Mouse (Mus musculus) midbrain, embryonic 16.5 days (tissue): ENCODE results near the gene Thrap3. TPM values are rescaled to one million over a fixed set of nuclear protein-coding genes. Genes with fewer than 3 reads are reported as not detected.

Experiments used
- ATAC-seq: fragments of 200-750 bp; cut with Nextera tagmentation; 2 replicates; pipeline ENCODE4 v1.8.0; 2017; ENCODE audit warnings: moderate TSS enrichment
- H3K27ac ChIP-seq: fragments of 300-500 bp; sonication (generic); 2 replicates; pipeline ENCODE4 v1.5.1; 2014; ENCODE audit warnings: mild to moderate bottlenecking, low read length, mixed read lengths
- H3K27me3 ChIP-seq: fragments of 300-500 bp; sonication (generic); 2 replicates; pipeline ENCODE4 v1.6.1; 2014; ENCODE audit warnings: low read depth, low read length, mixed read lengths; ENCODE audit not compliant: control insufficient read depth, insufficient read depth
- H3K36me3 ChIP-seq: fragments of 300-500 bp; sonication (generic); 2 replicates; pipeline ENCODE4 v1.6.1; 2014; ENCODE audit warnings: mild to moderate bottlenecking, low read length, moderate library complexity, mixed read lengths; ENCODE audit not compliant: control insufficient read depth, insufficient read depth
- H3K4me1 ChIP-seq: fragments of 300-500 bp; sonication (generic); 2 replicates; pipeline ENCODE4 v1.6.1; 2014; ENCODE audit warnings: mild to moderate bottlenecking, low read length, mixed read lengths; ENCODE audit not compliant: control insufficient read depth, insufficient read depth
- H3K4me2 ChIP-seq: fragments of 300-500 bp; sonication (generic); 2 replicates; pipeline ENCODE4 v1.6.1; 2014; ENCODE audit warnings: mild to moderate bottlenecking, low read length, mixed read lengths
- H3K4me3 ChIP-seq: fragments of 300-500 bp; sonication (generic); 2 replicates; pipeline ENCODE4 v1.5.1; 2014; ENCODE audit warnings: low read depth, mild to moderate bottlenecking, low read length, moderate library complexity, mixed read lengths
- H3K9ac ChIP-seq: fragments of 300-500 bp; sonication (generic); 2 replicates; pipeline ENCODE4 v1.6.1; 2014; ENCODE audit warnings: low read depth, low read length, mixed read lengths
- H3K9me3 ChIP-seq: fragments of 300-500 bp; sonication (generic); replicated peaks from 2 replicates; pipeline ENCODE4 v1.6.1; 2014; ENCODE audit warnings: mild to moderate bottlenecking, low read length, mixed read lengths; ENCODE audit not compliant: control insufficient read depth, poor library complexity, severe bottlenecking
- WGBS: fragments of 180-500 bp; shearing (Covaris S2); extraction: QIAGEN DNeasy Blood & Tissue Kit; methylation state at CpG from one replicate; pipeline ENCODE4 v1.1.7; 2014; 5-methylcytosine and 5-hydroxymethylcytosine counted together
- polyA plus RNA-seq: library from polyadenylated mRNA; unstranded; fragments of >200 nt; fragmentation: Nextera tagmentation; extraction: Ambion mirVana; gene quantifications from 2 replicates; pipeline ENCODE4 v1.2.1, GENCODE M21; 2015

Thrap3 gene
- polyA plus RNA-seq, 1 experiment from 2014 or later = 124 TPM

DNA sequence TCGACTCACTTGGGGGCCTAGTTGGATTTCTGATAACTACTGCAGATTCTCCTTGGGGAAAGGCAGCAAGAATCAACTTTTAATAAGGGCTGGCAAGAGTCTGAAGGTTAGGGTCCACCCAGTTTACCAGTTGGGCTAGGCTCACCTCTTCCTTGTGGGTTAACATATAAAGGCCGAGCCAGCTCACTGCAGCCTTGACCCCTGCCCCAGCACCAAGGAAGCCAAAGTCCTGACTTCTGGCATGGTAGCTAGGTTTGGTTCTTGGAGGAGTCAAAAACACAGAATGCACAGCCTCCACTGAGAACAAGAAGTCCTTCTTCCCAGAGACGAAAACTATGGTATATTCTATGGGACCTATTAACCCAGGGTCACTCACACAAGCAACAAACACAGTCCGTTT is 38.9 kb downstream of the Thrap3 start:
- Histone ChIP-seq H3K4me1 (peaks cover 6% of the 10 kb centered on the region; the same call in 1 of the 2 replicates), H3K4me2 (no peak overlapping the region), H3K9me3 (no peaks in the 10 kb centered on the region), H3K4me3 (no peak overlapping the region), H3K27ac (no peak overlapping the region), H3K36me3 (peaks cover 9% of the 10 kb centered on the region; the same call in 1 of the 2 replicates), H3K9ac (no peak overlapping the region), H3K27me3 (no peaks in the 10 kb centered on the region)
- no peak for ATAC-seq
- 73% methylated on average over 4 of the region's 4 CpGs for WGBS

DNA sequence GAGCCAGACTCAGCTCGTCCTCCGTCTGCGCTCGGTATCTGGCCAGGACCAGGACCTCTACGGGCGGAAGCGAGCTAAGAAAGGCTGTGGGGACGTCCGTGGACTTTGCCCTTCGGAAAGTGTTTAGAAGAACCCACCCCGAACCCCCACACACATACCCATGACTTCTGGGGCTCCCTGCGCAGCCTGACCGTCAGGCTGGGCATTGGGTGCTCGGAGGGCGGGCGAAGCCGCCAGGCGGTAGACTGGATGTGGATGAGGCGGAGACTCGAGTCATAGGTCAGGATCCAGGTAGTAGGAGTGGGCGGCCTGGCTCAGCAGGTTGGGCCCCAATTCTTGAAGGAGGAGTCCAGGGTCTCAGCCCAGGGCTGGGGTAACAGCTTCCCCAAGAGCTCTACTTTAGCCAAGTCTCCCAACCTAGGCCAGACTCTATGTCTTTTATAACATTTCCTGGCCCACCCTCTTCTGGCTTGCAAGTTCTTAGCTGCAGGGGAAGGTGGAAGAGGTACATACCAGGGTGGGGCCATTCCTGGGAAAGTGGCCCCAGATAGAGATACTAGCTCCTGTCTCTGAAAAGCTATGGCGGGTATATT is 39.4 kb downstream of the Thrap3 start, which contains the start of gene Sh3d21:
TSS of gene Sh3d21 (minus strand) at position 425 of the 593 bp plus-strand sequence.
- Histone ChIP-seq H3K9me3 (no peaks in the 10 kb centered on the region), H3K27me3 (no peaks in the 10 kb centered on the region), H3K9ac (peak within 1 kb of the TSS; percentile 80), H3K27ac (0 out of 2 replicates have a peak within 1 kb of the TSS, but pooled peaks have one; percentile 32), H3K4me2 (peak within 1 kb of the TSS; percentile 84), H3K4me1 (peaks cover 6% of the 10 kb centered on the region; the same call in 1 of the 2 replicates), H3K36me3 (peaks cover 9% of the 10 kb centered on the region; the same call in 1 of the 2 replicates), H3K4me3 (peak within 1 kb of the TSS; percentile 58)
- 9% methylated on average over 22 of the region's 22 CpGs for WGBS
- ATAC-seq = peak; percentile 53

DNA sequence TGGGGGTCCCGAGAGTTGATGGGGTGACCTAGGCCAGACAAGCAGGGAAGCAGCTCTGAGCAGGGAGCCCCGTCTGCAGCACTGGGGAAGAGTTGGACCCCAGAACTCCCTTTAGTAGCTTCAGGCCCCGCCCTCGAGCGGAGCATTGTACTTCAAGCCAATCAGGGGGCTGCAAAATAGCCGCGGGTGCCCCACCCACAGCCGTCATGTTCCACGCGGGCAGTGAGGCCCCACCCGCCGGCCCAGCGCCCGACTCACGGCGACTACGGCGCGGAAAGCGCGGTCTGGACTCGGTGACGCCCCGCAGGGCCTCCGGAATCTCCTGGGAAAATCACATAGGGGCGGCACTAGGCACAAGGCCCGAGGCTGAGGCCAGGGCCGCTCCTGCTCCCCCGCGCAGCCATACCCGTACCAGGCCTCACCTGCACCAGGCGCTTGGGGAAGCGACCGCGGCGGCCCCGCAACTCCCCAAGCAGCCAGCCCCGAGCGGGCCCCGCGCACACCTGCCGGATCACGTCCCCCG is 40.0 kb downstream of the Thrap3 start:
- Histone ChIP-seq H3K9me3 (no peaks in the 10 kb centered on the region), H3K36me3 (peaks cover 9% of the 10 kb centered on the region; the same call in 1 of the 2 replicates), H3K4me1 (peaks cover 6% of the 10 kb centered on the region; the same call in 1 of the 2 replicates), H3K4me3 (peak overlapping the region; percentile 58), H3K4me2 (peak overlapping the region; percentile 84), H3K27me3 (no peaks in the 10 kb centered on the region), H3K9ac (peak overlapping the region; percentile 80), H3K27ac (0 out of 2 replicates have a peak overlapping the region, but pooled peaks have one; percentile 32)
- WGBS = under 1% methylated on average over 42 of the region's 44 CpGs
- peak; percentile 88 for ATAC-seq

DNA sequence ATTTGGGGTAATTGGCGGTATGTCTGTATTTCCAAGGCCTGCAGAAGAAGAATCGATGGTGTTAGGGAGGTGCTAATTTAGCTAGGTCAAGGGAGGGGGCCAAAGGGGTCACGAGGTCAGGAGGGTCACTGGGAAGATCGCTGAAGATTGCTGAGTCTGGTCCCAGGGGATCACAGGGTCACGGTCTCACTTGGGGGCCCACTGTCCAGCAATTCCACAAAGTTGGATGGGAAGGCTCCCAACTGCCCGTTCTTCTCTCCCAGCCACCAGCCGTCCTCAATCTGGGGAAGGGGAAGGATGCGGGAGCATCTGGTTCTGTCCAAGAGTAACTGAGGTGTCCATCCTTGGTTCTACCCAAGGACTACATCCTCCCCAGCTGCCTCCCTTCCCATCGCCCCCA is 40.6 kb downstream of the Thrap3 start:
- Histone ChIP-seq H3K36me3 (peaks cover 9% of the 10 kb centered on the region; the same call in 1 of the 2 replicates), H3K9me3 (no peaks in the 10 kb centered on the region), H3K4me3 (no peak overlapping the region), H3K9ac (0 out of 2 replicates have a peak overlapping the region, but pooled peaks have one; percentile 80), H3K27ac (no peak overlapping the region), H3K27me3 (no peaks in the 10 kb centered on the region), H3K4me1 (peaks cover 6% of the 10 kb centered on the region; the same call in 1 of the 2 replicates), H3K4me2 (peak overlapping the region; percentile 84)
- 68% methylated on average over 9 of the region's 9 CpGs for WGBS
- ATAC-seq = 0 out of 2 replicates have a peak, but pooled peaks have one; percentile 7

DNA sequence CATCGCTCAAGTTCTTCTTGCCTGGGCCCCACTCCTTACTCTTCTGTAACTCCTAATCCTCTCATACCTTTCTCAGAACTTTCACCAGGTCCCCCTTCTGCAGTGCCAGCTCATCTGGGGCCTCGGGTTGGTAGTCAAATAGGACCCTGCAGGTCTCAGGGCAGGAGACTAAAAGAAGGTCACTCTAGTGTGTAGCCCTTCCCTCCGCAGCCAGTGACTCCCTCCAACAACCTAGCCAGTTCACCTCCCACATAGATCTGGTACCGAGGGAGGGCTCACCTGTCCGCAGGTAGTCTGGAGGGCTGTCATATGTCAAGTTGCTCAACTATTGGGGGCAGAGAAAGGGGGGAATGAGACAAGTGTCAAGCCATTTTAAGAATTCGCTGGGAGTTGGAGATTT is 41.1 kb downstream of the Thrap3 start:
- no peak overlapping the region for H3K9ac ChIP-seq
- H3K9me3 ChIP-seq = no peaks in the 10 kb centered on the region
- H3K36me3 ChIP-seq = peaks cover 3% of the 10 kb centered on the region; the same call in 1 of the 2 replicates
- H3K27ac ChIP-seq = no peak overlapping the region
- no peak overlapping the region for H3K4me2 ChIP-seq
- peaks cover 6% of the 10 kb centered on the region; the same call in 1 of the 2 replicates for H3K4me1 ChIP-seq
- H3K4me3 ChIP-seq = no peak overlapping the region
- ATAC-seq = no peak
- H3K27me3 ChIP-seq = no peaks in the 10 kb centered on the region
- 93% methylated on average over 6 of the region's 6 CpGs for WGBS

DNA sequence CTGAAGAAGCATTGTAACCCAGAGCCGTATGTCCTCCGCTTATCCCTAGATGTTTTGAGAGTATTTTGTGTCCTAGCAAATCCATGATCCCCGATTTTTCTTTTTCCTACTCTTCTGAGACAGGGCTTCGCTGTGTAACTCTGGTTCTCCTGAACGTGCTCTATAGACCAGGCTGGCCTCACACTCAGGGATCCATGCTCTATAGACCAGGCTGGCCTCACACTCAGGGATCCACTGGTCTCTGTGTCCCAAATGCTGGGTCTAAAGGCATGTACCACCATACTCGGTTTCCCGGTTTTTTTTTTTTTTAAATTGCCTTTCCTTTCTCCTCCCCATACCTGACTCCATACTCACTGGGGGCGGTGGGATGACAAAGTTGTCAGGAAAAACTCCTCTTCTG is 41.6 kb downstream of the Thrap3 start:
- Histone ChIP-seq H3K4me1 (peaks cover 6% of the 10 kb centered on the region; the same call in 1 of the 2 replicates), H3K36me3 (no peaks in the 10 kb centered on the region), H3K9ac (no peak overlapping the region), H3K9me3 (no peaks in the 10 kb centered on the region), H3K4me2 (no peak overlapping the region), H3K27me3 (no peaks in the 10 kb centered on the region), H3K27ac (no peak overlapping the region), H3K4me3 (no peak overlapping the region)
- ATAC-seq = no peak
- 89% methylated on average over 8 of the region's 8 CpGs for WGBS

DNA sequence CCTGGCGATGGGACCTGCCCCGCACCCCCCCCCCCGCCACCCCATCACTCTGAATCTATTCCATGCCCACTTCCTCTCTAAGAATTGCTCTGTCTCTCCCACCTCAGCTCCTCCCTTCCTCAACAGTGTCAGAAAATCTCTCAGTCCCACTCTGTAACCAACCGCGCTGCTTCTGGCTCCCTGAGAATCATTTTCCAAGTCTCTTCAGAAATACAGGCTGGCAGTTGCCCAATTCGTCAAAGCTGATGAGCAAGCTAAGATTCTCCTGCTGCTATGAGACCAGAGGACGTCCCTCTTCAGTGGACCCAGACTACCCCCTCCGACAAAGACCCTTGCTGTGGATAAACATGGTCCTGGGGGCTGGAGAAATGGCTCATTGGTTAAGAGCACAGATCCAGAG is 43.1 kb downstream of the Thrap3 start:
- no peak overlapping the region for H3K27ac ChIP-seq
- WGBS = 70% methylated on average over 8 of the region's 8 CpGs
- no peak overlapping the region for H3K4me2 ChIP-seq
- H3K27me3 ChIP-seq = no peaks in the 10 kb centered on the region
- H3K4me1 ChIP-seq = peaks cover 6% of the 10 kb centered on the region; the same call in 1 of the 2 replicates
- no peak overlapping the region for H3K4me3 ChIP-seq
- ATAC-seq = no peak
- no peak overlapping the region for H3K9ac ChIP-seq
- no peaks in the 10 kb centered on the region for H3K9me3 ChIP-seq
- no peaks in the 10 kb centered on the region for H3K36me3 ChIP-seq

DNA sequence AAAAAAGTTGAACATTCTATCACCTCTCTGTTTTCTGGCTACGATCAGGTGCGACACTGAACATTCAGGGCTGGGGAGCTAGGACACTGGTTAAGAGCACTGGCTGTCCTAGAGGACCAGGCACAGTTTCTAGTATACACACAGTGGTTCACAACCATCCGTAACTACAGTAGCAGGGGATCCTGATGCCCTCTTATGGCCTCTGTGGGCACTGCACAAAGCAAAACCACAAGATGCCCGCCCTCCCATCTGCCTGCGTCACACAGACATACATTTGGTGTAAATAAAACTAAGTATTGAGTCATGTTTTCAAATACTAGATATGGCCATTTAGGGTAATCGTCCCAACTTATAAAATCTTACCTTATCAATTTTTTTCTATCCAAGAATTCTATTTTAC is 45.0 kb downstream of the Thrap3 start:
- Histone ChIP-seq H3K9me3 (no peaks in the 10 kb centered on the region), H3K4me1 (peaks cover 4% of the 10 kb centered on the region; the same call in 1 of the 2 replicates), H3K4me2 (no peak overlapping the region), H3K27me3 (no peaks in the 10 kb centered on the region), H3K9ac (no peak overlapping the region), H3K36me3 (no peaks in the 10 kb centered on the region), H3K4me3 (no peak overlapping the region), H3K27ac (no peak overlapping the region)
- no peak for ATAC-seq
- WGBS = 91% methylated on average over 6 of the region's 6 CpGs

DNA sequence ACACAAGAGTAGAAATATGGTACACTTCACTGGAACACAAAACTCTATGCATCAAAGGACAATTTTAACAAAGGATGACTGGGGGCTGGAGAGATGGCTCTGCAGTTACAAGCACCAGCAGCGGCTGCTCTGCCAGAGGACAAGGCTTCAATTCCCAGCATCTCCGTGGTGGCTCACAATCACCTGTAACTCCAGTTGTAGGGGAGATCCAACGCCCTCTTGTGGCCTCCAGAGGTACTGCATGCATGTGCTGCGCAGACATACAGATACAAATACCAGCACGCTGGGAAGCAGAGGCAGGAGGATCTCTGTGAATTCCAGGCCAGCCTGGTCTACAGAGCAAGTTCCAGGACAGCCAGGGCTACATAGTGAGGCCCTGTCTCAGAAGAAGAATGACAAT is 45.9 kb downstream of the Thrap3 start:
- Histone ChIP-seq H3K9ac (no peak overlapping the region), H3K27ac (no peak overlapping the region), H3K4me2 (no peak overlapping the region), H3K36me3 (no peaks in the 10 kb centered on the region), H3K27me3 (no peaks in the 10 kb centered on the region), H3K4me1 (no peaks in the 10 kb centered on the region), H3K9me3 (no peaks in the 10 kb centered on the region), H3K4me3 (no peak overlapping the region)
- no peak for ATAC-seq
- 57% methylated on average over 5 of the region's 5 CpGs for WGBS
